Mouse (Mus musculus) lung, embryonic 14.5 days (tissue): Measurements from ENCODE around the gene Lancl2. TPM values are rescaled to one million over a fixed set of nuclear protein-coding genes. Genes with fewer than 3 reads are reported as not detected.

Experiments used
- ATAC-seq: fragments of 200-750 bp; cut with Nextera tagmentation; 2 replicates; pipeline ENCODE4 v1.8.0; 2017; ENCODE audit warnings: mild to moderate bottlenecking, moderate TSS enrichment, moderate library complexity; ENCODE audit not compliant: insufficient read depth
- DNase-seq: peaks from one replicate; pipeline ENCODE4 v3.0.0-alpha.2; 2015
- H3K27ac ChIP-seq: fragments of 300-500 bp; sonication (generic); 2 replicates; pipeline ENCODE4 v1.5.1; 2014; ENCODE audit warnings: low read depth, mild to moderate bottlenecking, moderate library complexity
- H3K27me3 ChIP-seq: fragments of 300-500 bp; sonication (generic); 2 replicates; pipeline ENCODE4 v1.6.1; 2014; ENCODE audit warnings: low read length, control low read depth; ENCODE audit not compliant: insufficient read depth
- H3K36me3 ChIP-seq: fragments of 300-500 bp; sonication (generic); 2 replicates; pipeline ENCODE4 v1.6.1; 2014; ENCODE audit warnings: control low read depth; ENCODE audit not compliant: insufficient read depth
- H3K4me1 ChIP-seq: fragments of 300-500 bp; sonication (generic); 2 replicates; pipeline ENCODE4 v1.6.1; 2014; ENCODE audit warnings: antibody characterized with exemption, control low read depth; ENCODE audit not compliant: insufficient read depth
- H3K4me2 ChIP-seq: fragments of 300-500 bp; sonication (generic); 2 replicates; pipeline ENCODE4 v1.6.1; 2014; ENCODE audit warnings: mild to moderate bottlenecking
- H3K4me3 ChIP-seq: fragments of 300-500 bp; sonication (generic); 2 replicates; pipeline ENCODE4 v1.5.1; 2014; ENCODE audit warnings: low read depth, low read length
- H3K9ac ChIP-seq: fragments of 300-500 bp; sonication (generic); 2 replicates; pipeline ENCODE4 v1.6.1; 2014
- H3K9me3 ChIP-seq: fragments of 300-500 bp; sonication (generic); 2 replicates; pipeline ENCODE4 v1.6.1; 2016; ENCODE audit warnings: low read depth, low read length, control low read depth
- CTCF ChIP-seq: IDR thresholded peaks from 2 replicates; pipeline ENCODE4 v1.5.1; 2016; ENCODE audit warnings: antibody characterized with exemption, low read depth
- WGBS: fragments of 180-500 bp; shearing (Covaris S2); extraction: QIAGEN DNeasy Blood & Tissue Kit; methylation state at CpG from one replicate; pipeline ENCODE4 v1.1.7; 2014; 5-methylcytosine and 5-hydroxymethylcytosine counted together
- polyA plus RNA-seq: library from polyadenylated mRNA; unstranded; fragments of >200 nt; fragmentation: Nextera tagmentation; extraction: Ambion mirVana; gene quantifications from 2 replicates; pipeline ENCODE4 v1.2.1, GENCODE M21; 2014

Lancl2 gene
- 29.9 and 30.2 TPM in 2 replicates for polyA plus RNA-seq

DNA sequence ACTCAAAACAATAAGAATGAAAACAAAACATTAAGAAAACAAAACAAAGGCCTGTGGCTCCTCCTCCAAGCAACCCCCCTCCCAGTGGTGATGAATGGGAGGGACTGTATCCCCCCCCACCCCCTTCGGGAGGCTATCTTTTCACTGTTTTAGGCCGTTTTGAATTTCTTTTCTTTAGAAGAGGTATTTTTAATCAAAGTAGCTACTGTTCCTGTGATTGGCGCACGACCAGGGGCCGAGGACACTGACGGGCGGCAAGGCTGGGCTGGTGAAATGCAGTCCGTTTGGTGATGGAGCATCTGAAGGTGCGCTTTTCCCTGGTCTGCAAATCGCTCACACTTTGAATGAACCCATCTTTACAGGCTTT lies at the start of gene Lancl2:
Lancl2 (plus strand) TSS at position 165 of the 367 bp plus-strand sequence.
- Histone ChIP-seq H3K27me3 (no peaks in the 10 kb centered on the region), H3K4me3 (peak within 1 kb of the TSS; percentile 70), H3K27ac (peak within 1 kb of the TSS; percentile 99), H3K9ac (peak within 1 kb of the TSS; percentile 87), H3K4me2 (peak within 1 kb of the TSS; percentile 64), H3K4me1 (no peaks in the 10 kb centered on the region), H3K36me3 (no peaks in the 10 kb centered on the region), H3K9me3 (no peaks in the 10 kb centered on the region)
- DNase-seq (peak; percentile 52), ATAC-seq (peak; percentile 19)
- no peak for TF ChIP-seq CTCF
- under 1% methylated on average over 10 of the region's 10 CpGs for WGBS

DNA sequence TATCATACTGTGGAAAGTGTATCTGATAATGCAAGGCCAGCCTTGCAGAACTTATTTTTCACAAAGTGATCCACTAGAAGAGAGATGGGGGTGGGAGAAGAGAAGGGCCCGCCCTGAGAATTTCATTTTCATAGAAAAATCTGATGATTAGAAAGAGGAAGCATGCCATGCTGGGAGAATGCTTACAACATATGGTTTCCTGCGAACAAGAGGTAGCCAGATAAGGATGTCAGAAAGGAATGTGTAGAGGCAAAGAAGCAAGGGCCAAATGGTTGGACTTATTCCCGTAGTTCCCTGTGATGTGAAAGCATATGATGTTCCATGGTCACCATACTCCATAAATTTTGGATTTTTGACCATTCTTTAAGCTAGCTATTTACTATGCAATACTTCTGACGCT lies 41.0 kb upstream of the Lancl2 start:
- Histone ChIP-seq H3K27ac (no peak overlapping the region), H3K4me3 (no peak overlapping the region), H3K9ac (no peak overlapping the region), H3K27me3 (no peaks in the 10 kb centered on the region), H3K4me1 (no peaks in the 10 kb centered on the region), H3K4me2 (no peak overlapping the region), H3K36me3 (no peaks in the 10 kb centered on the region), H3K9me3 (no peaks in the 10 kb centered on the region)
- TF ChIP-seq CTCF = no peak
- no peak for ATAC-seq
- peak; percentile 3 for DNase-seq
- WGBS = 50% methylated on average over 4 of the region's 4 CpGs

DNA sequence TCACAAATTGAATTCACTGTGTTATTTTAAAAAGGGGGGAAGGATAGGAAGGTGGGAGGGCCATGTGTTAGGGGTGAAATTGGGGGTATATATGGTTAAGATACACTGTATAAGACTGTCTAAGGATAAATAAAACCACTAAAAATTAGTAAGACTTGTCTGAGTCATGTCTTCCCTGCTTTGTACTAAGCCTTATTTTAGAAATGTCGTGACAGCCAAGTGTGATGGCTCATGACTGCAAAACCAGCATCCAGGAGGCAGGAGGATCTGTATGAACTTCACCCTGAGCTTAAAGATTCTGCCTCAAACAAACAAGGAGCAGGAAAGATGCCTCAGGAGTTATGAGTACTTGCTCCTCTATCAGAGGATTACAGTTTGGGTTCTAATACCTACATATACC lies 18.2 kb upstream of the Lancl2 start:
- Histone ChIP-seq H3K27ac (no peak overlapping the region), H3K9ac (no peak overlapping the region), H3K4me3 (no peak overlapping the region), H3K27me3 (no peaks in the 10 kb centered on the region), H3K9me3 (no peaks in the 10 kb centered on the region), H3K4me1 (no peaks in the 10 kb centered on the region), H3K36me3 (peaks cover 26% of the 10 kb centered on the region), H3K4me2 (no peak overlapping the region)
- no peak for TF ChIP-seq CTCF
- WGBS = 85% methylated on average over 1 of the region's 1 CpGs
- DNase-seq (no peak), ATAC-seq (no peak)

DNA sequence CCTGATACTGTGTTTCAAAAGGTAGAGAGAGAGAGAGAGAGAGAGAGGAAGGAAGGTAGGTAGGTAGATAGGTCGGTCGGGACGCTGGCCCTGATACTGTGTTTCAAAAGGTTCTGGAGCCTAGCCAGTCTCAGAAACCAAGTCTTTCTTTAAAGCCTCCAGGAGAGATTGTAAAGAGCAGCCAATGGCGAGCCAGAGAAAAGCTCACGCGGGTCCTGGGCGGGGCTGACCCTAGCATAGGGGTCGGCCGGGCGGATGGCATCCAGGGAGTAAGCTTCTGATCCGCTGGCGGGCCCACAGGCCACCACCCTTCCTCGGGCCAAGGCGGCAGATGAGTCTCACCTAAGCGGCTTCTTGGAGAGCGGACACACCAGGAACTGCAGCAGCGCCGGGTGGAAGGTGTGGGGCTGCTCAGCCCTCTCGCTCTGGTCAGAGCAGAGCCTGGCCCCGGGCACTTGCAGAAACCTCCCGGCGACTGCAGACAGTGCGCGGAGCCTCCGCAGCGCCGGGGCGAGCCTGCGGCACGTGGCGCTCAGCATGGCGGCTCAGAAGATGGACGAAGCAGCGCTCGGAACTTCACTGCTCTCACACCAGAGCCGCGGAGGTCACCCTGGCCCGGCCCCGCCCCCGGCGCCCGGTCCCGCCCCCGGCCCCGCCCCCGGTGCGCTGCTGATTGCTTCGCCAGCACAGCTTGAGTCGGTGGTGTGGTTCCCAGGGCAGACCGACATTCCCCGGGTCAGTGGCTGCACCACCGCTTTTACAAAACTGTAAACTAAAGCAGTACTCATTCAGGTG lies 10.7 kb upstream of the Lancl2 start, which contains the start of gene Pyurf:
Pyurf (minus strand) TSS at position 612 of the 795 bp plus-strand sequence.
- under 1% methylated on average over 52 of the region's 52 CpGs for WGBS
- ATAC-seq (peak; percentile 99), DNase-seq (peak; percentile 91)
- Histone ChIP-seq H3K36me3 (peaks cover 27% of the 10 kb centered on the region), H3K9me3 (no peaks in the 10 kb centered on the region), H3K4me3 (peak within 1 kb of the TSS; percentile 73), H3K27ac (peak within 1 kb of the TSS; percentile 95), H3K9ac (peak within 1 kb of the TSS; percentile 80), H3K4me1 (peaks cover 3% of the 10 kb centered on the region; the same call in 1 of the 2 replicates), H3K27me3 (no peaks in the 10 kb centered on the region), H3K4me2 (peak within 1 kb of the TSS; percentile 80)
- 0 out of 2 replicates have a peak, but pooled peaks have one; percentile 23 for TF ChIP-seq CTCF

DNA sequence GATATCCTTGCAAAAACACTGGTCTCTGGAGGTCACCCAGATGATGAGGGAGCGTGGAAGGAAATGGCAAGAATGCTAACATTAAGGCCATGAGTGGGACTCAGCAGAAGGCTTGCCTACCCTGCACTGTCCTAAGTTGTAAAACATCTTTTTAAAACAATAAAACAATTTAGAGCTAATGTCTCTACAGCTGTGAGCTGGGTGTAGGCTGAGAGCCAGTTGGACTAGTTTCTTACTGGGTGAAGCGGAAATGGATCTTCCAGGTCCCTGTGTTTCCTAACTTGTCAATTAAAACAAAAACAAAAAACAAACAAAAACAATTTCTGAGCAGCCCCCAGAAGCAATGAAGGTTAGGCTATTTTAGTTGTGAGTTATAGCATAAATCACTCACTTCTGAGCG lies 9.2 kb upstream of the Lancl2 start:
- no peak for TF ChIP-seq CTCF
- peaks cover 3% of the 10 kb centered on the region; the same call in 1 of the 2 replicates for H3K4me1 ChIP-seq
- no peak for ATAC-seq
- H3K36me3 ChIP-seq = peaks cover 14% of the 10 kb centered on the region; the same call in 1 of the 2 replicates
- H3K9ac ChIP-seq = no peak overlapping the region
- H3K9me3 ChIP-seq = no peaks in the 10 kb centered on the region
- H3K4me3 ChIP-seq = no peak overlapping the region
- H3K27me3 ChIP-seq = no peaks in the 10 kb centered on the region
- no peak for DNase-seq
- H3K27ac ChIP-seq = peak overlapping the region; percentile 42; the same call in 1 of the 2 replicates
- WGBS = 70% methylated on average over 3 of the region's 3 CpGs
- H3K4me2 ChIP-seq = no peak overlapping the region

DNA sequence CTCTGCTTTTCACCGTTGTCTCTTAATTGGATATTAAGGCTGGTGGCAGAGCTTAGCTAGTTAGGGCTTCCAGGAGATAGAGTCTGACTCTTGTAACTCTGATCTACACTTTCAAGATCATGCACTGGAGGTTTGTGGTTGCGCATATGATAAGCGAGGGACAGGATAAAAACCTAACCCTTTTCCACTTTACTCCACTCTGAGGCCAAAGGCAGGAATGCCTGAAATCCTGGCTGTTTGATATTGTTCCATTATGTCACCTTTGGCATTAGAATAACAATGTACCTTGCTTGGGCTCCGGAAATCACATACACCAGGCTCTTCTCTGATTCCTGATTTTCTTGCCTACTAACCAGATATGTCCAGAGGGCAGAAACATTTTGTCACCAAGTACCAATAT lies 654 bp upstream of the Lancl2 start:
- Histone ChIP-seq H3K27me3 (no peaks in the 10 kb centered on the region), H3K4me2 (peak overlapping the region; percentile 64), H3K9me3 (no peaks in the 10 kb centered on the region), H3K27ac (no peak overlapping the region), H3K4me3 (0 out of 2 replicates have a peak overlapping the region, but pooled peaks have one; percentile 70), H3K36me3 (no peaks in the 10 kb centered on the region), H3K9ac (no peak overlapping the region), H3K4me1 (no peaks in the 10 kb centered on the region)
- peak; percentile 13 for DNase-seq
- no peak for TF ChIP-seq CTCF
- 66% methylated on average over 4 of the region's 4 CpGs for WGBS
- no peak for ATAC-seq

DNA sequence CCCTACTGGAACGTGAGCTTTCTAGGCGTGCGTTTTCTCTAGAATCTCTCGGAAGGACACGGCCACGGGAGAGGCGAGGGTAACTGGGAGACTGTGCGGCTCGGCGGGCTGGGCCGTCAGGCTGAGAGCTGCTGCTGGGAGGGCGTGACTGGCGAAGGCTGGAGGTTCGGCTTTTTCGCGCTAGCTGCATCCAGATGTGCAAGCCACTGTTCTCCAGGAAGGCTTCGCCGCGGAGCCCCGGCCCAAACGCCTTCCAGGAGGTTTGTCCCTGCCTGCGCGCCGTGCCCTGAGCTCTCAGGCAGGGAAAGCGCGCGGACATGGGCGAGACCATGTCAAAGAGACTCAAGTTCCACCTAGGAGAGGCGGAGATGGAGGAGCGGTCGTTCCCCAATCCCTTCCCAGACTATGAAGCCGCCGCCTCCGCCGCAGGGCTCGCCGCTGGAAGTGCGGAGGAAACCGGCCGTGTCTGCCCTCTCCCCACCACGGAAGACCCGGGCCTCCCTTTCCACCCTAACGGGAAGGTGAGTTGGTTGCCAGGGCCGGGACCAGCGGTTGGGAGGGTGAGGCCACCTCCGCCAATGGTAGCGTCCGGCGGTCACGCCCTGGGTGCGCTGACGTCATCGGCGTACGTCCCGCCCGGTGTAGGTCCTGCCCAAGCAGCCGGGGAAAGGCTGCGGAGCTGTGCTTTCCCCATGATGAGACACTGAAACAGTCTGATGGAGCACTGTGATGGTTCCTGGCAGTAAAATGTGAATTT lies 581 bp downstream of the Lancl2 start:
- no peak for TF ChIP-seq CTCF
- under 1% methylated on average over 59 of the region's 59 CpGs for WGBS
- Histone ChIP-seq H3K4me1 (no peaks in the 10 kb centered on the region), H3K9me3 (no peaks in the 10 kb centered on the region), H3K27ac (peak overlapping the region; percentile 99), H3K4me3 (peak overlapping the region; percentile 70), H3K36me3 (no peaks in the 10 kb centered on the region), H3K4me2 (peak overlapping the region; percentile 64), H3K9ac (peak overlapping the region; percentile 87), H3K27me3 (no peaks in the 10 kb centered on the region)
- ATAC-seq (peak; percentile 99), DNase-seq (peak; percentile 97)
